Mouse (Mus musculus) midbrain, postnatal 0 days (tissue): ENCODE measurements around the gene Hspa1a. TPM values are rescaled to one million over a fixed set of nuclear protein-coding genes. Genes with fewer than 3 reads are reported as not detected.

ENCODE experiments used
- ATAC-seq: fragments of 200-750 bp; cut with Nextera tagmentation; 2 replicates; pipeline ENCODE4 v1.8.0; 2017; ENCODE audit warnings: moderate number of reproducible peaks, mild to moderate bottlenecking, moderate TSS enrichment, moderate library complexity; ENCODE audit not compliant: low FRiP score
- DNase-seq: peaks from one replicate; pipeline ENCODE4 v3.0.0-alpha.2; 2015; ENCODE audit warnings: low spot score
- H3K27ac ChIP-seq: fragments of 300-500 bp; sonication (generic); 2 replicates; pipeline ENCODE4 v1.5.1; 2014; ENCODE audit warnings: low read depth, mild to moderate bottlenecking, low read length, mixed read lengths
- H3K27me3 ChIP-seq: fragments of 300-500 bp; sonication (generic); 2 replicates; pipeline ENCODE4 v1.6.1; 2014; ENCODE audit warnings: low read length, control low read depth, mixed read lengths; ENCODE audit not compliant: insufficient read depth
- H3K36me3 ChIP-seq: fragments of 300-500 bp; sonication (generic); 2 replicates; pipeline ENCODE4 v1.6.1; 2014; ENCODE audit warnings: low read length, control low read depth, mixed read lengths; ENCODE audit not compliant: insufficient read depth
- H3K4me1 ChIP-seq: fragments of 300-500 bp; sonication (generic); 2 replicates; pipeline ENCODE4 v1.6.1; 2014; ENCODE audit warnings: mild to moderate bottlenecking, control low read depth, antibody characterized with exemption, low read length, mixed read lengths; ENCODE audit not compliant: insufficient read depth
- H3K4me2 ChIP-seq: fragments of 300-500 bp; sonication (generic); 2 replicates; pipeline ENCODE4 v1.6.1; 2014; ENCODE audit warnings: low read depth, mild to moderate bottlenecking, low read length, mixed read lengths; ENCODE audit not compliant: poor library complexity, severe bottlenecking
- H3K4me3 ChIP-seq: fragments of 300-500 bp; sonication (generic); 2 replicates; pipeline ENCODE4 v1.5.1; 2014; ENCODE audit warnings: low read depth, mild to moderate bottlenecking, low read length, moderate library complexity
- H3K9ac ChIP-seq: fragments of 300-500 bp; sonication (generic); replicated peaks from 2 replicates; pipeline ENCODE4 v1.6.1; 2014; ENCODE audit warnings: mild to moderate bottlenecking, low read length, moderate library complexity, mixed read lengths; ENCODE audit not compliant: poor library complexity, severe bottlenecking
- H3K9me3 ChIP-seq: fragments of 300-500 bp; sonication (generic); 2 replicates; pipeline ENCODE4 v1.6.1; 2016; ENCODE audit warnings: low read length, control low read depth
- CTCF ChIP-seq: IDR thresholded peaks from 2 replicates; pipeline ENCODE4 v1.5.1; 2016; ENCODE audit warnings: antibody characterized with exemption, mild to moderate bottlenecking
- WGBS: fragments of 180-500 bp; shearing (Covaris S2); extraction: QIAGEN DNeasy Blood & Tissue Kit; methylation state at CpG from one replicate; pipeline ENCODE4 v1.1.7; 2014; 5-methylcytosine and 5-hydroxymethylcytosine counted together
- polyA plus RNA-seq: library from polyadenylated mRNA; unstranded; fragments of >200 nt; fragmentation: Nextera tagmentation; extraction: Ambion mirVana; gene quantifications from 2 replicates; pipeline ENCODE4 v1.2.1, GENCODE M21; 2015
- total RNA-seq: library from RNA; depleted of rRNA; stranded (reverse); fragments of >200 nt; gene quantifications from 2 replicates; pipeline ENCODE4 v1.2.3, GENCODE M21; 2014; rRNA removed

Hspa1a gene
- total and polyA plus RNA-seq, 2 experiments from 2014 or later, result 19.8 to 34.9 TPM

DNA sequence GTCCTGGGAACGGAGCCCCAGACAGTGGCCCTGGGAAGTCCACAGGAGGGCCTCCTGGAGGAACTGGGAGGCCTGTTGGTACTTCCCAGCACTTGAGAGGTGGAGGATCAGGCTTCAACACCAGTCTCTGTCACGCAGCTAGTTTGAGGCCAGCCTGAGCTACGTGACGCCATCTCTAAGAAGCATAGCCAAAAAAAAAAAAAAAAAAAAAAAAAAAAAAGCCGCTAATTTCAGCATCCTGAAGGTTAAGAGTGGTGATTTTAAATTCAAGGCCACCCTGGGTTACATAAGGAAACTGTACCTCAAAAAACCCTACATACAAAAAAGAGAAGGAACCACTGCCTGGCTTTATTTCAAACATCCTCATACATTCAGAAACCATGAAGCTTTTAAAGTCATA lies 47.7 kb downstream of the Hspa1a start:
- H3K9me3 ChIP-seq, result no peaks in the 10 kb centered on the region
- H3K9ac ChIP-seq, result no peak overlapping the region
- no peak for TF ChIP-seq CTCF
- H3K4me3 ChIP-seq, result no peak overlapping the region
- H3K27me3 ChIP-seq, result no peaks in the 10 kb centered on the region
- WGBS, result 66% methylated on average over 5 of the region's 5 CpGs
- no peaks in the 10 kb centered on the region for H3K4me1 ChIP-seq
- no peak overlapping the region for H3K27ac ChIP-seq
- DNase-seq (no peak), ATAC-seq (no peak)
- no peak overlapping the region for H3K4me2 ChIP-seq
- H3K36me3 ChIP-seq, result no peaks in the 10 kb centered on the region

DNA sequence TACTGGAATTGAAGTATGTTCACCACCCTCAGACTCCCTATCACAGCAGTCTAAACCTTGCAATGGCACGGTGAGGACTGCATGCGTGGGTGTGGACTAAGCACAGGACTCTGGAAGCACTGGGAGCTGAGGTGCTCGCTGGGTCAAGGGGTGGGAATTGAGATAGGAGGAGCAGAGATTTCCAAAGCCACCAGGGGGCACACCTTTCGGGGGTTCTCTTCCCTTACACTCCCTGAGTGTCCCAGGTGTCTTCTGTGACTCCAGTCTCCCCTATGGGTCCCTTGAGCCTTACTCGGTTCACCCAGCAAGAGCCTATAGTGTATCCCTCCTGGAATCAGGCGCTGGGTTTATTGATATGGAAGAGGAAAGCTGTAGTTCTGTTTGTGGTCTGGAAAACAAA lies 49.0 kb downstream of the Hspa1a start:
- WGBS, result 54% methylated on average over 6 of the region's 6 CpGs
- H3K4me3 ChIP-seq, result no peak overlapping the region
- H3K9me3 ChIP-seq, result no peaks in the 10 kb centered on the region
- ATAC-seq, result no peak
- 0 out of 2 replicates have a peak, but pooled peaks have one; percentile 16 for TF ChIP-seq CTCF
- no peaks in the 10 kb centered on the region for H3K4me1 ChIP-seq
- H3K36me3 ChIP-seq, result no peaks in the 10 kb centered on the region
- no peak for DNase-seq
- no peaks in the 10 kb centered on the region for H3K27me3 ChIP-seq
- no peak overlapping the region for H3K9ac ChIP-seq
- no peak overlapping the region for H3K27ac ChIP-seq
- no peak overlapping the region for H3K4me2 ChIP-seq

Other genes with a start within 250 kb of the Hspa1a start
Only the 30 nearest of the 43 such genes appear.
- gene Stk19, start 135.2 kb downstream of the Hspa1a start, total RNA-seq, result 25.8 and 30.4 TPM in 2 replicates
- gene Stk19, start 135.2 kb downstream of the Hspa1a start, polyA plus RNA-seq, result 48.6 and 50.3 TPM in 2 replicates
- 34.5 and 40.7 TPM in 2 replicates for gene Dxo, start 135.1 kb downstream of the Hspa1a start, total RNA-seq
- 56.4 and 59.1 TPM in 2 replicates for gene Dxo, start 135.1 kb downstream of the Hspa1a start, polyA plus RNA-seq
- 81.5 and 98.8 TPM in 2 replicates for gene Skiv2l, start 121.9 kb downstream of the Hspa1a start, total RNA-seq
- gene Skiv2l, start 121.9 kb downstream of the Hspa1a start, polyA plus RNA-seq, result 45.1 and 50.2 TPM in 2 replicates
- 33.1 and 35.1 TPM in 2 replicates for gene Nelfe, start 121.8 kb downstream of the Hspa1a start, total RNA-seq
- gene Nelfe, start 121.8 kb downstream of the Hspa1a start, polyA plus RNA-seq, result 57.7 and 60.2 TPM in 2 replicates
- gene Cfb, start 109.6 kb downstream of the Hspa1a start, total RNA-seq, result 0.09 TPM in 1 of 2 replicates, not detected in the other
- 1.0 and 1.9 TPM in 2 replicates for gene Cfb, start 109.6 kb downstream of the Hspa1a start, polyA plus RNA-seq
- gene Zbtb12, start 92.7 kb downstream of the Hspa1a start, total RNA-seq, result 36.9 and 39.1 TPM in 2 replicates
- 7.0 and 8.1 TPM in 2 replicates for gene Zbtb12, start 92.7 kb downstream of the Hspa1a start, polyA plus RNA-seq
- not detected in 2 replicates for gene Gm20547, start 90.1 kb downstream of the Hspa1a start, total RNA-seq
- 0.10 and 0.25 TPM in 2 replicates for gene Gm20547, start 90.1 kb downstream of the Hspa1a start, polyA plus RNA-seq
- gene C2, start 73.9 kb downstream of the Hspa1a start, total RNA-seq, result 2.9 and 3.1 TPM in 2 replicates
- gene C2, start 73.9 kb downstream of the Hspa1a start, polyA plus RNA-seq, result 6.0 and 7.0 TPM in 2 replicates
- 312 and 375 TPM in 2 replicates for gene Ehmt2, start 73.7 kb downstream of the Hspa1a start, total RNA-seq
- gene Ehmt2, start 73.7 kb downstream of the Hspa1a start, polyA plus RNA-seq, result 58.8 and 69.0 TPM in 2 replicates
- 0.49 TPM in 1 of 2 replicates, not detected in the other for gene Slc44a4, start 57.7 kb downstream of the Hspa1a start, total RNA-seq
- 0.11 TPM in 1 of 2 replicates, not detected in the other for gene Slc44a4, start 57.7 kb downstream of the Hspa1a start, polyA plus RNA-seq
- gene Neu1, start 40.9 kb downstream of the Hspa1a start, total RNA-seq, result 43.3 and 96.3 TPM in 2 replicates
- gene Neu1, start 40.9 kb downstream of the Hspa1a start, polyA plus RNA-seq, result 42.7 and 47.3 TPM in 2 replicates
- 16.8 and 18.2 TPM in 2 replicates for gene Hspa1b, start 12.9 kb downstream of the Hspa1a start, total RNA-seq
- 0.47 and 0.79 TPM in 2 replicates for gene Hspa1b, start 12.9 kb downstream of the Hspa1a start, polyA plus RNA-seq
- not detected in 2 replicates for gene Gm20481, start 2.2 kb downstream of the Hspa1a start, total RNA-seq
- gene Gm20481, start 2.2 kb downstream of the Hspa1a start, polyA plus RNA-seq, result not detected in 2 replicates
- 1.4 and 1.6 TPM in 2 replicates for gene Hspa1l, start 547 bp upstream of the Hspa1a start, total RNA-seq
- gene Hspa1l, start 547 bp upstream of the Hspa1a start, polyA plus RNA-seq, result 0.73 and 0.81 TPM in 2 replicates
- gene Lsm2, start 9.7 kb upstream of the Hspa1a start, total RNA-seq, result 17.6 and 35.3 TPM in 2 replicates
- gene Lsm2, start 9.7 kb upstream of the Hspa1a start, polyA plus RNA-seq, result 93.0 and 94.9 TPM in 2 replicates
- gene Vars, start 28.8 kb upstream of the Hspa1a start, total RNA-seq, result 89.0 and 97.8 TPM in 2 replicates
- 39.7 and 40.9 TPM in 2 replicates for gene Vars, start 28.8 kb upstream of the Hspa1a start, polyA plus RNA-seq
- 0.19 and 0.44 TPM in 2 replicates for gene Vwa7, start 44.4 kb upstream of the Hspa1a start, total RNA-seq
- gene Vwa7, start 44.4 kb upstream of the Hspa1a start, polyA plus RNA-seq, result 0.06 and 0.14 TPM in 2 replicates
- gene Sapcd1, start 55.9 kb upstream of the Hspa1a start, total RNA-seq, result 0.38 TPM in 1 of 2 replicates, not detected in the other
- 1.5 and 1.6 TPM in 2 replicates for gene Sapcd1, start 55.9 kb upstream of the Hspa1a start, polyA plus RNA-seq
- gene Msh5, start 74.6 kb upstream of the Hspa1a start, total RNA-seq, result 1.7 and 3.8 TPM in 2 replicates
- gene Msh5, start 74.6 kb upstream of the Hspa1a start, polyA plus RNA-seq, result 1.3 and 1.4 TPM in 2 replicates
- 28.0 and 33.4 TPM in 2 replicates for gene Clic1, start 77.8 kb upstream of the Hspa1a start, total RNA-seq
- 40.0 and 41.9 TPM in 2 replicates for gene Clic1, start 77.8 kb upstream of the Hspa1a start, polyA plus RNA-seq
- 159 and 204 TPM in 2 replicates for gene Ddah2, start 86.9 kb upstream of the Hspa1a start, total RNA-seq
- 210 and 213 TPM in 2 replicates for gene Ddah2, start 86.9 kb upstream of the Hspa1a start, polyA plus RNA-seq
- 2.4 TPM in 1 of 2 replicates, not detected in the other for gene Ly6g6c, start 93.2 kb upstream of the Hspa1a start, total RNA-seq
- gene Ly6g6c, start 93.2 kb upstream of the Hspa1a start, polyA plus RNA-seq, result not detected in 2 replicates
- not detected in 2 replicates for gene Mpig6b, start 94.0 kb upstream of the Hspa1a start, total RNA-seq
- not detected in 2 replicates for gene Mpig6b, start 94.0 kb upstream of the Hspa1a start, polyA plus RNA-seq
- not detected in 2 replicates for gene Ly6g6e, start 104.7 kb upstream of the Hspa1a start, total RNA-seq
- 0.31 TPM in 1 of 2 replicates, not detected in the other for gene Ly6g6e, start 104.7 kb upstream of the Hspa1a start, polyA plus RNA-seq
- gene Ly6g6d, start 105.9 kb upstream of the Hspa1a start, total RNA-seq, result 1.4 TPM in 1 of 2 replicates, not detected in the other
- 0.98 and 1.1 TPM in 2 replicates for gene Ly6g6d, start 105.9 kb upstream of the Hspa1a start, polyA plus RNA-seq
- gene Ly6g6f, start 113.5 kb upstream of the Hspa1a start, total RNA-seq, result not detected in 2 replicates
- not detected in 2 replicates for gene Ly6g6f, start 113.5 kb upstream of the Hspa1a start, polyA plus RNA-seq
- gene Abhd16a, start 117.1 kb upstream of the Hspa1a start, total RNA-seq, result 98.9 and 151 TPM in 2 replicates
- gene Abhd16a, start 117.1 kb upstream of the Hspa1a start, polyA plus RNA-seq, result 122 and 128 TPM in 2 replicates
- not detected in 2 replicates for gene Ly6g5c, start 136.1 kb upstream of the Hspa1a start, total RNA-seq
- gene Ly6g5c, start 136.1 kb upstream of the Hspa1a start, polyA plus RNA-seq, result not detected in 2 replicates
- gene Ly6g5b, start 143.3 kb upstream of the Hspa1a start, total RNA-seq, result 0.99 and 3.7 TPM in 2 replicates
- gene Ly6g5b, start 143.3 kb upstream of the Hspa1a start, polyA plus RNA-seq, result 1.3 and 1.8 TPM in 2 replicates
- gene Gpank1, start 149.3 kb upstream of the Hspa1a start, total RNA-seq, result 11.7 and 17.0 TPM in 2 replicates
- gene Gpank1, start 149.3 kb upstream of the Hspa1a start, polyA plus RNA-seq, result 20.2 and 21.0 TPM in 2 replicates